Mouse (Mus musculus) kidney, postnatal 4 days (tissue): ENCODE measurements around the gene Tanc2.

Source experiments
- DNase-seq, 2 experiments: peaks; one replicate each; pipeline ENCODE4 v3.0.0; 2021; ENCODE audit warnings: mixed read lengths in 2 of 2

The Tanc2 gene

GRCm38 (mm10) chr11:105931380-105931779, 341.6 kb downstream of the Tanc2 start:
- no peak for DNase-seq

- DNase-seq, result no peak
These were observed 344.0 kb downstream of the Tanc2 start for GRCm38 (mm10) chr11:105933746-105934145.

- no peak for DNase-seq
These were observed 344.5 kb downstream of the Tanc2 start for GRCm38 (mm10) chr11:105934303-105934711.

- no peak for DNase-seq
These were observed 345.0 kb downstream of the Tanc2 start for GRCm38 (mm10) chr11:105934816-105935215.

GRCm38 (mm10) chr11:105935496-105935895, 345.7 kb downstream of the Tanc2 start:
- DNase-seq, result no peak

- DNase-seq, result peak in 1 of 2 experiments; percentile 24
These were observed 346.4 kb downstream of the Tanc2 start for GRCm38 (mm10) chr11:105936200-105936599.

- DNase-seq, result no peak
These were observed 347.2 kb downstream of the Tanc2 start for GRCm38 (mm10) chr11:105936974-105937373.

GRCm38 (mm10) chr11:105938771-105939170, 349.0 kb downstream of the Tanc2 start:
- DNase-seq, result no peak

GRCm38 (mm10) chr11:105941973-105942372, 352.2 kb downstream of the Tanc2 start:
- no peak for DNase-seq

GRCm38 (mm10) chr11:105943133-105944102, 353.6 kb downstream of the Tanc2 start:
- DNase-seq, result peak; percentile 52 to 65

GRCm38 (mm10) chr11:105944126-105944621, 354.4 kb downstream of the Tanc2 start:
- peak; percentile 78 to 88 for DNase-seq

GRCm38 (mm10) chr11:105944770-105945672, 355.2 kb downstream of the Tanc2 start:
- peak in 1 of 2 experiments; percentile 31 for DNase-seq

- peak in 1 of 2 experiments; percentile 31 for DNase-seq
These were observed 356.9 kb downstream of the Tanc2 start for GRCm38 (mm10) chr11:105946694-105947154.

- DNase-seq, result no peak
These were observed 358.5 kb downstream of the Tanc2 start for GRCm38 (mm10) chr11:105948255-105948654.

- DNase-seq, result peak in 1 of 2 experiments; percentile 37
These were observed 360.7 kb downstream of the Tanc2 start for GRCm38 (mm10) chr11:105950519-105950918.

- DNase-seq, result peak; percentile 59 to 72
These were observed 361.8 kb downstream of the Tanc2 start for GRCm38 (mm10) chr11:105951601-105952044.

GRCm38 (mm10) chr11:105952111-105952510, 362.3 kb downstream of the Tanc2 start:
- DNase-seq, result peak in 1 of 2 experiments; percentile 33

GRCm38 (mm10) chr11:105952911-105953386, 363.2 kb downstream of the Tanc2 start, which contains the start of gene Cyb561:
Cyb561 (minus strand) TSS chr11:105953336.
- peak in 1 of 2 experiments; percentile 31 for DNase-seq

GRCm38 (mm10) chr11:105953402-105953801, 363.6 kb downstream of the Tanc2 start:
- DNase-seq, result no peak

GRCm38 (mm10) chr11:105955815-105956430, 366.1 kb downstream of the Tanc2 start:
- no peak for DNase-seq

GRCm38 (mm10) chr11:105957501-105957900, 367.7 kb downstream of the Tanc2 start:
- no peak for DNase-seq

GRCm38 (mm10) chr11:105958566-105958965, 368.8 kb downstream of the Tanc2 start:
- no peak for DNase-seq
